Mouse (Mus musculus) urinary bladder, postnatal 25 days (tissue): ENCODE measurements at regions not wholly inside any gene's neighbourhood (a gene's known extent, or its start where the extent isn't known, plus 50 kb on each side); places are given as distances from the start of the nearest gene placed in this dataset.

Source experiments
- DNase-seq: peaks from one replicate; pipeline ENCODE4 v3.0.0; 2022; ENCODE audit warnings: low spot score

GRCm38 (mm10) chr13:16669281-16669680 is 657.6 kb downstream of the Inhba start:
- no peak for DNase-seq

DNA sequence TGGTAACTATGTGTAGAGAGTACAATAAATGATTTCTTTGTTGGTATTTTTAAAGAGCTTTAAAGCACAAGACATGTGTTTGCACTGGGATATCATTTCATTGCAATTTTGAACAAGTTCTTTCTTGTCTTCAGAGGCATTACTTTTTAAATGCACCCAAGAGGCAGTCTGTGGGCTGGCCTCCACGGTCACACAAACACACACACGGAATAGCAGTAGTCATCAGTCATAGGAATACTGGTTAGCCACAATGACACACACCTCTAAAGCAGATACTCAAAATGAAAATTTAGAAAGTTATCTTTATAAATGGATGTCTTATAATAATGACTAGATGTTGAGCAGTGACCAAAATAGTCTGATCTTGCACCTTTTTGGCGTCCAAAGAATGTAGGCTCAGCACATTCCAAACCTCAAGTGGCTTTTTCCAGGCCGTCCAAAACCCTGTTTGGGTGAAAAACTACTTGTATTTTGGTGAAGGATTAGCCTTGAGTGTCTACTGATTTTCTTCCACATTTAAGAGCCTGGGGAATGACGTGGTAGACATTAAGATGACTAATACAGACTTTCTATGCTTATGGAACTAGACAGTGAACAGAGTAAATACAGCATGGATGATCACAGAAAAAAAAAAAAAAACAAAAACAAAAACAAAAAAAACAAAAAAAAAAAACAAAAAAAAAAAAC is 658.5 kb downstream of the Inhba start:
- no peak for DNase-seq

DNA sequence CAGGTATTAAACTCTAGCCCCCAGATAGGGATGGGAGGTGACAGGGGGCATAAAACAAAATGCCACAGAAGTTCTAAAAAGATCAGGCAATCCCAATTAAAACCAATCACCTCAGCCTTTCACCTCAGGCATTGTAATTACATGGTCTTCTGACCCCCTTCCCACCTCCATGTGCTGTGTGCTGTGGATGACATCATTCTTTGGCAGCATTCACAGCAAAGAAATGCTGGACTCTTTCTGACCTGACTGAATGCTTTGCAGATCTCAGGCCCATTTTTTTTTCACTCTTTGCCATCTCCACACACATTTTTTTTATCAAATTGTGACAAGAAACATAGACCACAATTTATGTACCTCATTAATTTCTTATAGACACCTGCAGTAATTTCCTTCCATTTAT is 659.1 kb downstream of the Inhba start:
- no peak for DNase-seq

DNA sequence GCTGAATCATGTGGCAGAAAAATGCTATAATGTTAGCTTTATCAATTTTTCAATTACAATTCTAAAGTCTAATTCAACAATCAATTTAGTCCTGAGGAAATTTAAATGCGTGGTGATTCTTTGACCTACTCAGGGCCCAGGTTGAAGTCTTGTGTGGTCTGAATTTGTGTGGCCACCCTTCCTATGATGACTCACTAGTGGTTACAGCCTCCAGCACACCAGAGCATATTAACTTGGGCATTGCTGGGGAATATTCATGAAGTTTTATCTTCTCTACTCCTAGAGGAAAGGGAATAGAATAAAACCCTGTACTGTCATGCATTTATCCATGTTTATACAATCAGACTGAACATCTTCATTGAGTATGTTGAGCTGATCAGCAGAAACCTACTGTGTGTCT is 665.2 kb downstream of the Inhba start:
- no peak for DNase-seq

GRCm38 (mm10) chr13:16678246-16679024 is 666.8 kb downstream of the Inhba start:
- DNase-seq, result no peak

DNA sequence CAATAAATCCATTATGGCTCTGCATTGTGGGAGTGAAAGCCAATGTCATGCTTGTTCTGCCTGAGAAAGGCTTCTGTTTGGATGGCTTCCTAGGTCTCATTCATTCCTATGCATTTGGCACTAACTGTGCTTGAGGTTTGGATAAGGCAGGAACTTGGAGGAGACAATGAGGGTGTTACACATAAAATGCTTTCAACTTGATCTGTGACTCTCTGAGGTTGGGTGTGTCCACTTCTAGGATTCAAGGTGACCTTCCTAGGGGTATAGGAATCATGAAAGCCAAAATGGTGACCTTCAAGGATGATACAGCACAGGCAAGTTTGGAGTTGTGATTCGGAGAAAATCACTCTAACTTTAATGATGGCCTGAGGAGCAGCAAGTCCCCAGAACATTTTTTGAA is 682.5 kb downstream of the Inhba start:
- DNase-seq, result no peak

- no peak for DNase-seq
Observed at GRCm38 (mm10) chr13:16700934-16701333, 689.3 kb downstream of the Inhba start.

- no peak for DNase-seq
Observed at GRCm38 (mm10) chr13:16702138-16702537, 690.5 kb downstream of the Inhba start.

GRCm38 (mm10) chr13:16705217-16706104 is 693.8 kb downstream of the Inhba start:
- no peak for DNase-seq

DNA sequence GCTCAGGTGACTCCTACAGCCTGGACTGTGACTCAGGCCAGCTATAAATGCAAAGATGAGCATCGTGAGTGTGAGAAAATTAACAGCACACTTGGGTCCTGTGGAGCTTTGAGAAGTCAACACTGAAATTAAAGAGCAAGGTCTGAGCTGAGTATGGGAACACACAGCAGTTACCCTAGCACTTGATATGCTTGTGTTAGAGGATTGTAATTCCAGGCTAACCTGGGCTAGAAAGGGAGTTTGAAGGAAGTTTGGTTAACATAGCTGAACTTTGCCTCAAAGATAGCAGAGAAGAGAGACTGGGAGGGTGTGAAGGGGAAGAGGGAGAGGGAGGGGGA is 694.4 kb downstream of the Inhba start:
- no peak for DNase-seq

- DNase-seq, result no peak
Observed at GRCm38 (mm10) chr13:16715296-16715960, 703.8 kb downstream of the Inhba start.

GRCm38 (mm10) chr13:16716340-16716739 is 704.7 kb downstream of the Inhba start:
- DNase-seq, result no peak

DNA sequence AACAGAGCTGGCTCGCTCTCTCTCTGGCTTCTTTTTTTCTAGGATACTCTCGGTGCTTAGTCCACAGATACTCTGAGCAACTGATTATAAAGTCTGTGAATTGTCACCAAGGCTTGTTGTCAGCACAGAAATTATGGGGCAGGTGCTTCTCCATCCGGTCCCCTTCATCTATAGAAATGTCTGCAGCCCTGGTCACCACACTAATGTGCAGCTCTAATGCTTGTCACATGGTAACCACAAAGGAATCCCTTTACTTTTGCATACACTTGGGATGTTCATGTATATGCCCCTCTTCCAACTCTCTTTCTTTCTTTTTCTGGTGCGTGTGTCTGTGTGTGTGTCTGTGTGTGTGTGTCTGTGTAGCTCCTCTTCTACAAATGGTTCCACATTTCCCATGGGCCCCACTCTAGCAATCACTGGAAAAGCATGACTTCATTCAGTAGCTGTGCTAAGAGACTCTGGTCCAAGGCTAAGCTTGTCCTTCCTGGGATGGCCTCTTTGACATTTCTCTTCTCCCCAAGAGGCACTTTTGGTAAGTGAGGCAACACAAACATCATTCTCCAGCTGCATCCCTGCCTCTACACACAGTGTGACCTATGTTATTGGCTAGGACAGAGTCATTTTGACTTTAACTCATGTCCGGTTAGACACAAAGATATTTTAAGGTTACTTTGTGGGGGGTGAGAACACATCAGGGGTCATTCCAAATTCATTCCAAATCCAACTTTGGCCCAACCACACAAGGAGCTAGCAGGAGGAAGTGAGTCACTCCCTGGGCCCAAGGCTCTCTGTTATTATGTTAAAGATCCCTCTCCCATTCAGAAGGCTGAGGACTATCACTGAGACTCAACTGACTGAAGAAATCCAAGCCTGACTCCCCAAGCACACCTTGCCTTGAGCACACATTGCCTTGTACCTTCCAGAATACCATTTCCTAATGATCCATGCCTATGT is 705.4 kb downstream of the Inhba start:
- no peak for DNase-seq

DNA sequence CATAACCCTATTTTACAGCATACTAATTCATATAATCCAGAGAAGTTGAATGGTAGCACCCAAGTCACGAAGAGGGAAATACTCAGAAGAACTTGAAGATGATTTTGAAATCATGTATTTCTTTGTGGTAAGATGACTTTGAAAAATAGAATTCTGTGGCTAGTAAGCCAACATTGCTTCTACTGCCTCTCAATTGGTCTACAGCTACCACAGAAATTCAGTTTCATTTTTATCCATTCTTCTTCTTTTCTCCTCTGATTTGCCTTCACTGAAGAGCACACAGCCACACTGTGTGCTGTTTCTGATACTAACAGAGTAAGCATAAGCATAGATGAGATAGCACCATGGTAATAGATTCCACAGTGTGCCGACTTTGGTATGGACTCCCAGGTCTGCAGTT is 708.4 kb downstream of the Inhba start:
- no peak for DNase-seq

GRCm38 (mm10) chr13:16725350-16725749 is 713.7 kb downstream of the Inhba start:
- DNase-seq, result no peak

DNA sequence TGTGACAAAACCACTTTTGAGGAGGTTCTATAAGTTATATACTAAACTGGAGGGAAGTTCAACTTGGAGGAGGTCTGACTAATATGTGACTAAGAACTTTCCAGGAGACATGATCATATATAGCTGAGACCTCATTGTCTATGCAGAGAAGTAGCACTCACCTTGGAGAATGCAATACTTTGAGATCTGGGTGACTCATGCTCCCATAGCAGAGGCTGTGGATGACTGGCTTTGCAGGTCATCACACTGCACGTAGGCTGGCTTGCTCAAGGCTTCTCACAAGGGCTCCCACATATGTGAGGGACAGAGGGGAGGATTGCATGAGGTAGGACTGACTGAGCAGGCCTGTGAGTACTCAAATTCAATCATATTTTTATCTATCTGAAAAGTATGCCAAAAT is 726.7 kb downstream of the Inhba start:
- DNase-seq, result no peak

DNA sequence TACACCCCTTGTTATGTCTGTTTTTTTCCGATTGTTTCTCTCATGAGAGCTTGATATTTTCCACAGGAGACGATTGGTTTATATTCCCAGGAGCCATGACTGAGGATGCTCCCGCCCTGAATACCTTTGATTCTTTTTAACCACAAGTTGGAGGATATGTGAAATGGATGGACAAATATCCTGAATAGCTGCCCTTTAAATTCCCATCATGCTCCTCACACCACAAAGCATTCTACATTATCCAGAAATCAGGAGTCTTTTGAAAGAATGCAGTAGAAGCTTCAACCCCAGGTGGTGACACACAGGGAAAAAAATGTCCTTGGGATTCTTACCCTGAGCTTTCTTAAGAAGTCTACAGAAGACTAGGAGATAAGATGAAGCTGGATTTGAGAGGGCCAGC is 727.9 kb downstream of the Inhba start:
- no peak for DNase-seq

- no peak for DNase-seq
Observed at GRCm38 (mm10) chr13:16744237-16744636, 732.6 kb downstream of the Inhba start.

- no peak for DNase-seq
Observed at GRCm38 (mm10) chr13:16745644-16746043, 734.0 kb downstream of the Inhba start.

GRCm38 (mm10) chr13:16746451-16746850 is 734.8 kb downstream of the Inhba start:
- DNase-seq, result no peak

GRCm38 (mm10) chr13:16756264-16756663 is 744.6 kb downstream of the Inhba start:
- no peak for DNase-seq
